Mouse (Mus musculus) bone marrow, adult 2 months (tissue): ENCODE data around the gene Tmem204. TPM values are rescaled to one million over a fixed set of nuclear protein-coding genes. Genes with fewer than 3 reads are reported as not detected.

Experiments used
- H3K27ac ChIP-seq: fragments of 200-500 bp; 2 replicates; pipeline ENCODE4 v1.5.1; 2012; ENCODE audit warnings: low read depth, mild to moderate bottlenecking, control low read depth, inconsistent platforms, low read length; ENCODE audit not compliant: control insufficient read depth, poor library complexity, insufficient read depth
- H3K4me1 ChIP-seq: fragments of 200-500 bp; 2 replicates; pipeline ENCODE4 v1.6.1; 2011; ENCODE audit warnings: low read length; ENCODE audit not compliant: control insufficient read depth, insufficient read depth
- H3K4me3 ChIP-seq: fragments of 200-500 bp; replicated peaks from 2 replicates; pipeline ENCODE3; 2011; ENCODE audit warnings: mild to moderate bottlenecking, low read depth, low read length, control low read depth; ENCODE audit not compliant: control insufficient read depth
- CTCF ChIP-seq: fragments of 200-500 bp; IDR thresholded peaks from 2 replicates; pipeline ENCODE4 v1.5.1; 2011; ENCODE audit warnings: low read length, control low read depth; ENCODE audit not compliant: control insufficient read depth, insufficient read depth
- POLR2A ChIP-seq: fragments of 200-500 bp; IDR thresholded peaks from 2 replicates; pipeline ENCODE4 v1.6.1; 2011; ENCODE audit warnings: low read depth, mild to moderate bottlenecking, control low read depth, low read length, borderline replicate concordance; ENCODE audit not compliant: control insufficient read depth
- WGBS: fragments of 180-500 bp; shearing (Covaris S2); methylation state at CpG from one replicate; pipeline ENCODE4 v1.1.7; 2018; 5-methylcytosine and 5-hydroxymethylcytosine counted together
- polyA plus RNA-seq: library from polyadenylated mRNA; stranded (reverse); fragments of >200 nt; gene quantifications from 2 replicates; pipeline ENCODE4 v1.2.4, GENCODE M21; 2011; ENCODE audit warnings: low replicate concordance; ENCODE audit not compliant: missing spikeins, insufficient read depth, insufficient read length

Tmem204 gene
- polyA plus RNA-seq, 1 experiment = 2.5 TPM

DNA sequence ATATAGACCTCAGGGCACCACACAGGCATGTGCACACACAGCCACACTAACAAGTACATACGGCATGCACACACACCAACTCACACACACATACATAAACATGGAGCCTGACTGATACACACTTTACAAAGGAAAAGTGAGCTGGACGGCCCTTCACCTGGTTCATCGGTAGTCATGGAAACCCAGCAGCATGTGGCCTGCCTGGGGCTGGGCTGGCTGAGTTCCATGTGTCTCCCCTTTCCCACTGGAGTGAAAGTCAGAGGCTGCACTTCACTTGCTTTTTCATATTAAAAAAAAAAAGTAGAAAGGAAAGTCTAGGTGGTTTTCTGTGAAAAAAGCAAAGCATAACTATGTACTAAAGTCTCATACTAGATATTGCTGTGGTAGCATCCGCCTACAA is 20.1 kb downstream of the Tmem204 start:
- H3K27ac ChIP-seq = no peak overlapping the region
- no peak overlapping the region for H3K4me3 ChIP-seq
- H3K4me1 ChIP-seq = no peaks in the 10 kb centered on the region
- 89% methylated on average over 4 of the region's 4 CpGs for WGBS
- TF ChIP-seq POLR2A (no peak), CTCF (no peak)

DNA sequence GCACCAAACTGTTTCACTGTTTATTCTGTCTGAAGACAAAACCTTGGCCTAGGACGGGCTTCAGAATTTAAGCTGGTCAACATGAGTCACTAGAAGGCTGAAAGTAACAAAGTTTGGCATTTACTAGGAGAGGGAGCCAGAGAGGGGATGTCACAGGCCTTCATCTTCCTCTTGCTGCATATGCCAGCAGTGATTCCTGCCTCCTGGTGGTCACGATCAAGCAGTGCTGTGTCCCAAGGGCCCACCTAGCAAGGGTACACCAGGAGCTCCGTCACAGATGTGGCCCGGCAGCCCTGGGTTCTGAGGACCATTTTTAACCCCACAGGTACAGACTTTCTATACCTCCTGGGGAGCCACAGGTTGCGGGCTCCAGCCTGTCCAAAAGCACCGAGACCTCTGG is 26.4 kb downstream of the Tmem204 start:
- 92% methylated on average over 6 of the region's 6 CpGs for WGBS
- Histone ChIP-seq H3K4me1 (no peaks in the 10 kb centered on the region), H3K4me3 (no peak overlapping the region), H3K27ac (no peak overlapping the region)
- TF ChIP-seq CTCF = peak; percentile 15; the same call in 1 of the 2 replicates
- TF ChIP-seq POLR2A = no peak

DNA sequence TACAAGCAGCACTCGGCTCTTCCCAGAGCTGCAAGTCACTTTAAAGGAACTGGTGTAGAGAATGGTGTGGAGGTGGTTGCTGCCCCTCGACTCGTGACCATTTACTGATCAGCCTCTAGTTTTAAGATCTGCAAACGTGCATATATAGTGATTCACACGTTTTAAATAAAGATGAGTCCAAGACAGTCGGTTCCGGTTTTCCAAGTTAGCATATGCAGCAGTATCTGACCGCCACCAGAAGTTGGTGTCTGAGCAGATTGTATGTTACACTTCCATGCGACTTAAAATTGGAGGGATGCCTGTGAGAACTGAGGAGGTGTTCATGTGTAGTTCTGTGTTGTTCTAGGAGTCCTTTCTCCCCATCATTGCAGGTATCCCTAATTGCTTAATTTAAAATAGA is 30.1 kb downstream of the Tmem204 start:
- H3K4me3 ChIP-seq = no peak overlapping the region
- no peak for TF ChIP-seq POLR2A
- TF ChIP-seq CTCF = no peak
- 82% methylated on average over 9 of the region's 9 CpGs for WGBS
- H3K27ac ChIP-seq = no peak overlapping the region
- H3K4me1 ChIP-seq = no peaks in the 10 kb centered on the region

DNA sequence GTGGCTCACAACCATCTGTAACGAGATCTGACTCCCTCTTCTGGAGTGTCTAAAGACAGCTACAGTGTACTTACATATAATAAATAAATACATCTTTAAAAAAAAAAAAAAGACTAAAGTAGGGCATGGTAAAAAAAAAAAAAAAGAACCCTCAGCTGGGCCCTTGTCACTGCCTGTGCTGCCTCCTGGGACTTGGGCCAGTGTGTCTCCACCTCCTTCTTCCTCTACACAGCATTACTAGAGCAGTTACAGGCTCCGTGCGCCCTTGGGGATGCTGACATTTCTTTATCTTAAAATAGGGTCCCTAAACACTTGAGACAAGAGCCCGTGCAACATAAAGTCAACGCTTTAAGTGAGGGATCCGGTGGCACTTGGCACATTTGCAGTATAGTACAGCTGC is 36.2 kb downstream of the Tmem204 start:
- Histone ChIP-seq H3K4me1 (no peaks in the 10 kb centered on the region; the same call in 1 of the 2 replicates), H3K27ac (peak overlapping the region; percentile 48), H3K4me3 (no peak overlapping the region)
- no peak for TF ChIP-seq CTCF
- WGBS = 64% methylated on average over 6 of the region's 6 CpGs

DNA sequence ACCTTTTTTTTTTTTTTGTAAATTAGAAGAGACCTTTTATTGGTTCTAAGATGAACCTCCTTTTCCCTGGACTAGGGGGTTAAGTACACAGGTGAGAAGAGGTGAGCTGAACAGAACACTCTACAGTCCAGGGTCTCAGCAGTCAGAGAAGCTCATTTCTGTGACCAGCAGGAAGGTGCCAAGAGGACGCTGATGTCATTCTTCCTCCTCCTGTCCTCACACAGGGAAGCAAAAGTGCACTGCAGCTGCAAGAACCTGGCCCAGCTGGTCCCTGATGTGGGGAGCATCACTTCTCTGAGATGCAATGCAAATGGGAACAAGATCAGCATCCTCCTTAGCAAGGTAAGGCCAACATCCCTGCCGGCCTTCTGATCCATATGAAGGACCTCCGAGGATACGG is 38.1 kb downstream of the Tmem204 start:
- Histone ChIP-seq H3K4me3 (no peak overlapping the region), H3K27ac (peak overlapping the region; percentile 47), H3K4me1 (no peaks in the 10 kb centered on the region; the same call in 1 of the 2 replicates)
- 82% methylated on average over 4 of the region's 4 CpGs for WGBS
- TF ChIP-seq POLR2A (no peak), CTCF (no peak)

DNA sequence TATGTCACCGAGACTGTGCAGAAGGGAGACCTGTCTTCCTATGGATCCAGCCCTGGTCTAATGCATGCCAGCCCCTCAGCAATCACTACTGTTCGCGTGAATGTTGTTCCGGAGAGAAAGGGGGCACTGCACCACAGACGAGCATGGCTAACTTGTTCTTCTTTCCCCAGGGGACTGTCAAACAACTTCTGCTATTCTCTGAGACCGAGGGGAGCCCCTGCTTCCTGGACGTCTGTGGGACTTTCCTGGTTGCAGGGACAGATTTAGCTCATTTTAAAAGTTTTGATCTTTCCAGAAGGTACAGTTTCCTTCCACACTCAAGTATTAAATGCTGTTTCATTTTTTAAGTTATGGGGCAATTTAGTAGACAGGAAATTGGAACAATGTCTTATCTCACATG is 38.5 kb downstream of the Tmem204 start:
- 12% methylated on average over 7 of the region's 7 CpGs for WGBS
- no peak overlapping the region for H3K27ac ChIP-seq
- TF ChIP-seq POLR2A (no peak), CTCF (no peak)
- H3K4me1 ChIP-seq = no peaks in the 10 kb centered on the region; the same call in 1 of the 2 replicates
- no peak overlapping the region for H3K4me3 ChIP-seq

DNA sequence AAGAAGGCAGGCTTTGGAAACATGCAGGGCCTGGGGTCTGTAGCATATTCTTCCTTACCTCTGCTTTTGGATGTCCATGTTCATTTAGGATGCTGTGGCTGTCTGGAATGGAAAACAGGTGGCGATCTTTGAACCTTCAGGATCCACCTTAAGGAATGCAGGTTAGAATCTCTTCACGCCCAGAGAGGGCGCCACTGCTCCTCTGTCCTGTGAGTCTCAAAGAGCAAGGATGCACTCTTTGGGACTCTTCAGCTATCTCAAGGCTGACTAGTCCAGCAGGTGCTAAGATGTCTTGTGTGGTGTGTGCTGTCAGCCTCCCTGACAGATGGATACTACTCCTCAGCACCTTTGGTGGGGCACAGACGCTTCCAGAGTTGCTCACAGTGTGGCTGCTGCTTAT is 47.2 kb downstream of the Tmem204 start:
- WGBS = 83% methylated on average over 4 of the region's 4 CpGs
- Histone ChIP-seq H3K4me3 (no peak overlapping the region), H3K27ac (no peak overlapping the region), H3K4me1 (no peaks in the 10 kb centered on the region)
- TF ChIP-seq POLR2A (no peak), CTCF (peak; percentile 65)

DNA sequence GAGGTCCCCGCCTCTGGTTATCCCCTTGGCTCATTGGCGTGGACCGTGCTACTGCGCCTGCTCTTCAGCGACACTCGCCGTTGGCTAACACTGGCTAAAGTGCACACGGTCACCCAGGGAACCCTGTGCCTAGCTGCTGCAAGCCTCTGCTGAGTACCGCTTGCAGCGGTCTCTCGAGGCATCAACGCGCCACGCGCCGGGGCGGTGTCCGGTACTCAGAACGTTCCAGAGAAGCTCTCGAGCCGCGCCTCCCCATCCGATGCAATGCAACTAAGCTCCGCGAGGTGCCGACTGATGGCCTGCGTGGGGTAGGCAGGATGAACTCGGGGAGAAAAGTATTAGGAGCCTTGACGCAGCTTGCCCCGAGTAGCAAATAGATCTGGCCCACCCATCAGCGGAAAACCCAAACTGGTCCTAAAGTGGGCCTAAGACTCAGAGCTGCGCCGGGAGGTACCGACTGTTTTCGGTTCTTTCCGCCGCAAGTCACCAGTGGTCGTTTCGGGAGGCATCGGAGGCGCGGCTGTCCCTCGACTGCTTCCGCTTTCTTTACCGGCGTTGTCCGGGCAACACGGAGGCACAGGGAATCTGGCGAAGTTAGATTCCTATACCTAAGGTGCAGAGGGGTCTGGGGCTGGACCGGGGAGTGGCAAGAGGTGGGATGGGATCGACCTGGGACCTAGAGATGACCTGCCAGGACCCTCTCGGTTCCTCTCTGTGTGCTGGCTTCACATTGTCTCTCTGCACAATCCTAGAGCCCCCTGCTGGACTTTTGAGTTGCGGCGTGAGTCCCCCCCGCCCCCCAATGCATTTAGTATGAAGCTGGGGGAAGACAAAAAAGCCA is 66.9 kb downstream of the Tmem204 start:
- peak overlapping the region; percentile 80 for H3K27ac ChIP-seq
- WGBS = under 1% methylated on average over 55 of the region's 55 CpGs

More for the DNA sequence above, 66.9 kb downstream of the Tmem204 start:
- Histone ChIP-seq H3K4me3 (peak overlapping the region; percentile 98), H3K4me1 (no peaks in the 10 kb centered on the region)
- TF ChIP-seq POLR2A (peak; percentile 66; the same call in 1 of the 2 replicates), CTCF (peak; percentile 14; the same call in 1 of the 2 replicates)
